Mouse (Mus musculus): Measurements from ENCODE around the gene Snap29. TPM values are rescaled to one million over a fixed set of nuclear protein-coding genes. Genes with fewer than 3 reads are reported as not detected.

Gene Snap29
- polyA plus RNA-seq, 1 experiment from 2014 or later = 7.3 TPM

- DNase-seq (ENCODE audit: low spot score) (no peak), ATAC-seq (ENCODE audit: low read depth) (no peak)
- WGBS = 93% methylated on average over 4 of the region's 4 CpGs
Measured at GRCm38 (mm10) chr16:17460254-17460653, 54.5 kb downstream of the Snap29 start.

GRCm38 (mm10) chr16:17461596-17461995, 55.8 kb downstream of the Snap29 start:
- ATAC-seq (ENCODE audit: low read depth) = no peak
- Histone ChIP-seq H3K9me3 (ENCODE audit: control insufficient read depth, low read length) (no peaks in the 10 kb centered on the region), H3K36me3 (ENCODE audit: control insufficient read depth, insufficient read depth, low read length) (peaks cover 49% of the 10 kb centered on the region), H3K4me1 (ENCODE audit: control insufficient read depth, insufficient read depth, low read length) (peaks cover 5% of the 10 kb centered on the region; the same call in 1 of the 2 replicates), H3K27me3 (replicated peaks; ENCODE audit: control insufficient read depth, insufficient read depth, low read length) (no peaks in the 10 kb centered on the region), H3K27ac (replicated peaks; ENCODE audit: low read depth, low read length) (no peak overlapping the region), H3K4me3 (ENCODE audit: low read depth, low read length) (no peak overlapping the region), H3K9ac (ENCODE audit: low read depth, low read length) (no peak overlapping the region), H3K4me2 (ENCODE audit: low read depth, low read length) (no peak overlapping the region)
- 74% methylated on average over 1 of the region's 1 CpGs for WGBS
- DNase-seq (ENCODE audit: low spot score) = no peak

More at GRCm38 (mm10) chr16:17460254-17460653, 54.5 kb downstream of the Snap29 start:
- Histone ChIP-seq H3K4me3 (ENCODE audit: low read depth, low read length) (no peak overlapping the region), H3K36me3 (ENCODE audit: control insufficient read depth, insufficient read depth, low read length) (peaks cover 59% of the 10 kb centered on the region), H3K4me2 (ENCODE audit: low read depth, low read length) (no peak overlapping the region), H3K27ac (replicated peaks; ENCODE audit: low read depth, low read length) (no peak overlapping the region), H3K27me3 (replicated peaks; ENCODE audit: control insufficient read depth, insufficient read depth, low read length) (no peaks in the 10 kb centered on the region), H3K4me1 (ENCODE audit: control insufficient read depth, insufficient read depth, low read length) (peaks cover 6% of the 10 kb centered on the region), H3K9ac (ENCODE audit: low read depth, low read length) (no peak overlapping the region), H3K9me3 (ENCODE audit: control insufficient read depth, low read length) (no peaks in the 10 kb centered on the region)

GRCm38 (mm10) chr16:17463184-17463583, 57.4 kb downstream of the Snap29 start:
- H3K36me3 ChIP-seq (ENCODE audit: control insufficient read depth, insufficient read depth, low read length) = peaks cover 37% of the 10 kb centered on the region
- H3K27ac ChIP-seq (replicated peaks; ENCODE audit: low read depth, low read length) = no peak overlapping the region
- H3K9me3 ChIP-seq (ENCODE audit: control insufficient read depth, low read length) = no peaks in the 10 kb centered on the region
- DNase-seq (ENCODE audit: low spot score) (no peak), ATAC-seq (ENCODE audit: low read depth) (no peak)
- no peak overlapping the region for H3K9ac ChIP-seq (ENCODE audit: low read depth, low read length)
- no peak overlapping the region for H3K4me3 ChIP-seq (ENCODE audit: low read depth, low read length)
- no peak overlapping the region for H3K4me2 ChIP-seq (ENCODE audit: low read depth, low read length)
- no peaks in the 10 kb centered on the region for H3K4me1 ChIP-seq (ENCODE audit: control insufficient read depth, insufficient read depth, low read length)
- no peaks in the 10 kb centered on the region for H3K27me3 ChIP-seq (replicated peaks; ENCODE audit: control insufficient read depth, insufficient read depth, low read length)
- 88% methylated on average over 2 of the region's 2 CpGs for WGBS

- H3K9me3 ChIP-seq (ENCODE audit: control insufficient read depth, low read length) = no peaks in the 10 kb centered on the region
- H3K27ac ChIP-seq (replicated peaks; ENCODE audit: low read depth, low read length) = no peak overlapping the region
- peaks cover 39% of the 10 kb centered on the region; the same call in 1 of the 2 replicates for H3K36me3 ChIP-seq (ENCODE audit: control insufficient read depth, insufficient read depth, low read length)
- H3K4me2 ChIP-seq (ENCODE audit: low read depth, low read length) = no peak overlapping the region
- H3K27me3 ChIP-seq (replicated peaks; ENCODE audit: control insufficient read depth, insufficient read depth, low read length) = no peaks in the 10 kb centered on the region
- H3K9ac ChIP-seq (ENCODE audit: low read depth, low read length) = no peak overlapping the region
- DNase-seq (ENCODE audit: low spot score) (no peak), ATAC-seq (ENCODE audit: low read depth) (no peak)
- H3K4me1 ChIP-seq (ENCODE audit: control insufficient read depth, insufficient read depth, low read length) = no peaks in the 10 kb centered on the region
- WGBS = 89% methylated on average over 4 of the region's 4 CpGs
- no peak overlapping the region for H3K4me3 ChIP-seq (ENCODE audit: low read depth, low read length)
Measured at GRCm38 (mm10) chr16:17466875-17467663, 61.3 kb downstream of the Snap29 start.

- no peak overlapping the region for H3K4me3 ChIP-seq (ENCODE audit: low read depth, low read length)
- no peaks in the 10 kb centered on the region for H3K4me1 ChIP-seq (ENCODE audit: control insufficient read depth, insufficient read depth, low read length)
- no peaks in the 10 kb centered on the region for H3K27me3 ChIP-seq (replicated peaks; ENCODE audit: control insufficient read depth, insufficient read depth, low read length)
- H3K4me2 ChIP-seq (ENCODE audit: low read depth, low read length) = no peak overlapping the region
- no peak for DNase-seq (ENCODE audit: low spot score)
- no peak overlapping the region for H3K27ac ChIP-seq (replicated peaks; ENCODE audit: low read depth, low read length)
- 85% methylated on average over 6 of the region's 6 CpGs for WGBS
- H3K9me3 ChIP-seq (ENCODE audit: control insufficient read depth, low read length) = no peaks in the 10 kb centered on the region
- H3K36me3 ChIP-seq (ENCODE audit: control insufficient read depth, insufficient read depth, low read length) = peaks cover 44% of the 10 kb centered on the region
- H3K9ac ChIP-seq (ENCODE audit: low read depth, low read length) = no peak overlapping the region
- ATAC-seq (ENCODE audit: low read depth) = no peak
Measured at GRCm38 (mm10) chr16:17472498-17472897, 66.7 kb downstream of the Snap29 start.

- Histone ChIP-seq H3K27me3 (replicated peaks; ENCODE audit: control insufficient read depth, insufficient read depth, low read length) (no peaks in the 10 kb centered on the region), H3K27ac (replicated peaks; ENCODE audit: low read depth, low read length) (no peak overlapping the region), H3K9ac (ENCODE audit: low read depth, low read length) (no peak overlapping the region), H3K36me3 (ENCODE audit: control insufficient read depth, insufficient read depth, low read length) (peaks cover 48% of the 10 kb centered on the region), H3K4me1 (ENCODE audit: control insufficient read depth, insufficient read depth, low read length) (no peaks in the 10 kb centered on the region), H3K9me3 (ENCODE audit: control insufficient read depth, low read length) (no peaks in the 10 kb centered on the region), H3K4me3 (ENCODE audit: low read depth, low read length) (no peak overlapping the region), H3K4me2 (ENCODE audit: low read depth, low read length) (no peak overlapping the region)
- DNase-seq (ENCODE audit: low spot score) (peak; percentile 11), ATAC-seq (ENCODE audit: low read depth) (no peak)
Measured at GRCm38 (mm10) chr16:17474091-17474490, 68.3 kb downstream of the Snap29 start.

- Histone ChIP-seq H3K4me2 (ENCODE audit: low read depth, low read length) (no peak overlapping the region), H3K27me3 (replicated peaks; ENCODE audit: control insufficient read depth, insufficient read depth, low read length) (no peaks in the 10 kb centered on the region), H3K4me1 (ENCODE audit: control insufficient read depth, insufficient read depth, low read length) (no peaks in the 10 kb centered on the region), H3K4me3 (ENCODE audit: low read depth, low read length) (no peak overlapping the region), H3K9me3 (ENCODE audit: control insufficient read depth, low read length) (no peaks in the 10 kb centered on the region), H3K36me3 (ENCODE audit: control insufficient read depth, insufficient read depth, low read length) (peaks cover 46% of the 10 kb centered on the region), H3K27ac (replicated peaks; ENCODE audit: low read depth, low read length) (no peak overlapping the region), H3K9ac (ENCODE audit: low read depth, low read length) (no peak overlapping the region)
- ATAC-seq (ENCODE audit: low read depth) (no peak), DNase-seq (ENCODE audit: low spot score) (no peak)
- WGBS = 79% methylated on average over 2 of the region's 2 CpGs
Measured at GRCm38 (mm10) chr16:17474761-17475160, 69.0 kb downstream of the Snap29 start.

- Histone ChIP-seq H3K27ac (replicated peaks; ENCODE audit: low read depth, low read length) (no peak overlapping the region), H3K4me2 (ENCODE audit: low read depth, low read length) (no peak overlapping the region), H3K9ac (ENCODE audit: low read depth, low read length) (no peak overlapping the region), H3K27me3 (replicated peaks; ENCODE audit: control insufficient read depth, insufficient read depth, low read length) (no peaks in the 10 kb centered on the region), H3K36me3 (ENCODE audit: control insufficient read depth, insufficient read depth, low read length) (peaks cover 44% of the 10 kb centered on the region), H3K4me3 (ENCODE audit: low read depth, low read length) (no peak overlapping the region), H3K9me3 (ENCODE audit: control insufficient read depth, low read length) (no peaks in the 10 kb centered on the region), H3K4me1 (ENCODE audit: control insufficient read depth, insufficient read depth, low read length) (no peaks in the 10 kb centered on the region)
- no peak for DNase-seq (ENCODE audit: low spot score)
- 88% methylated on average over 4 of the region's 4 CpGs for WGBS
- ATAC-seq (ENCODE audit: low read depth) = no peak
Measured at GRCm38 (mm10) chr16:17475326-17475725, 69.5 kb downstream of the Snap29 start.
